Mouse (Mus musculus) cortical plate, adult 2 months (tissue): ENCODE measurements at regions not wholly inside any gene's neighbourhood (a gene's known extent, or its start where the extent isn't known, plus 50 kb on each side); places are given as distances from the start of the nearest gene placed in this dataset.

Source experiments
- CTCF ChIP-seq: fragments of 200-500 bp; IDR thresholded peaks from 2 replicates; pipeline ENCODE4 v1.5.1; 2011; ENCODE audit warnings: mild to moderate bottlenecking, control low read depth, low read length; ENCODE audit not compliant: insufficient read depth; ENCODE audit errors: extremely low read depth
- POLR2A ChIP-seq: fragments of 200-500 bp; IDR thresholded peaks from 2 replicates; pipeline ENCODE4 v1.6.1; 2011; ENCODE audit warnings: mild to moderate bottlenecking, low read length, control low read depth; ENCODE audit not compliant: insufficient read depth; ENCODE audit errors: extremely low read depth

- TF ChIP-seq CTCF (peak; percentile 32; the same call in 1 of the 2 replicates), POLR2A (no peak)
Observed at GRCm38 (mm10) chr5:111675673-111676261, 58.0 kb upstream of the Gm26897 start.
